Mouse (Mus musculus): ENCODE measurements at regions not wholly inside any gene's neighbourhood (a gene's known extent, or its start where the extent isn't known, plus 50 kb on each side); places are given as distances from the start of the nearest gene placed in this dataset.

GRCm38 (mm10) chr16:24043779-24044178 lies 55.1 kb upstream of the Bcl6 start:
- no peak for DNase-seq

GRCm38 (mm10) chr16:24042977-24043376 lies 54.3 kb upstream of the Bcl6 start:
- DNase-seq = no peak

GRCm38 (mm10) chr16:24042216-24042615 lies 53.6 kb upstream of the Bcl6 start:
- no peak for DNase-seq

GRCm38 (mm10) chr16:24041403-24041802 lies 52.8 kb upstream of the Bcl6 start:
- DNase-seq = no peak

GRCm38 (mm10) chr16:24039765-24040164 lies 51.1 kb upstream of the Bcl6 start:
- no peak for DNase-seq
